Mouse (Mus musculus) lung, embryonic 14.5 days (tissue): Measurements from ENCODE around the gene Znrd1as. TPM values are rescaled to one million over a fixed set of nuclear protein-coding genes. Genes with fewer than 3 reads are reported as not detected.

Source experiments
- ATAC-seq: fragments of 200-750 bp; cut with Nextera tagmentation; 2 replicates; pipeline ENCODE4 v1.8.0; 2017; ENCODE audit warnings: mild to moderate bottlenecking, moderate TSS enrichment, moderate library complexity; ENCODE audit not compliant: insufficient read depth
- DNase-seq: peaks from one replicate; pipeline ENCODE4 v3.0.0-alpha.2; 2015
- H3K27ac ChIP-seq: fragments of 300-500 bp; sonication (generic); 2 replicates; pipeline ENCODE4 v1.5.1; 2014; ENCODE audit warnings: low read depth, mild to moderate bottlenecking, moderate library complexity
- H3K27me3 ChIP-seq: fragments of 300-500 bp; sonication (generic); 2 replicates; pipeline ENCODE4 v1.6.1; 2014; ENCODE audit warnings: low read length, control low read depth; ENCODE audit not compliant: insufficient read depth
- H3K36me3 ChIP-seq: fragments of 300-500 bp; sonication (generic); 2 replicates; pipeline ENCODE4 v1.6.1; 2014; ENCODE audit warnings: control low read depth; ENCODE audit not compliant: insufficient read depth
- H3K4me1 ChIP-seq: fragments of 300-500 bp; sonication (generic); 2 replicates; pipeline ENCODE4 v1.6.1; 2014; ENCODE audit warnings: antibody characterized with exemption, control low read depth; ENCODE audit not compliant: insufficient read depth
- H3K4me2 ChIP-seq: fragments of 300-500 bp; sonication (generic); 2 replicates; pipeline ENCODE4 v1.6.1; 2014; ENCODE audit warnings: mild to moderate bottlenecking
- H3K4me3 ChIP-seq: fragments of 300-500 bp; sonication (generic); 2 replicates; pipeline ENCODE4 v1.5.1; 2014; ENCODE audit warnings: low read depth, low read length
- H3K9ac ChIP-seq: fragments of 300-500 bp; sonication (generic); 2 replicates; pipeline ENCODE4 v1.6.1; 2014
- H3K9me3 ChIP-seq: fragments of 300-500 bp; sonication (generic); 2 replicates; pipeline ENCODE4 v1.6.1; 2016; ENCODE audit warnings: low read depth, low read length, control low read depth
- CTCF ChIP-seq: IDR thresholded peaks from 2 replicates; pipeline ENCODE4 v1.5.1; 2016; ENCODE audit warnings: antibody characterized with exemption, low read depth
- WGBS: fragments of 180-500 bp; shearing (Covaris S2); extraction: QIAGEN DNeasy Blood & Tissue Kit; methylation state at CpG from one replicate; pipeline ENCODE4 v1.1.7; 2014; 5-methylcytosine and 5-hydroxymethylcytosine counted together
- polyA plus RNA-seq: library from polyadenylated mRNA; unstranded; fragments of >200 nt; fragmentation: Nextera tagmentation; extraction: Ambion mirVana; gene quantifications from 2 replicates; pipeline ENCODE4 v1.2.1, GENCODE M21; 2014

Znrd1as gene
- 5.1 and 6.9 TPM in 2 replicates for polyA plus RNA-seq

GRCm38 (mm10) chr17:36957999-36958743 lies at the start of gene Znrd1as, which contains the start of gene Znrd1:
Gene Znrd1as (plus strand): TSS chr17:36958592.
Gene Znrd1 (minus strand): TSS chr17:36958559.
- DNase-seq (peak; percentile 100), ATAC-seq (peak; percentile 98)
- peak within 1 kb of the TSS; percentile 55 for H3K4me3 ChIP-seq
- no peaks in the 10 kb centered on the region for H3K9me3 ChIP-seq
- H3K36me3 ChIP-seq, result peaks cover 15% of the 10 kb centered on the region; the same call in 1 of the 2 replicates
- WGBS, result under 1% methylated on average over 46 of the region's 46 CpGs
- peak within 1 kb of the TSS; percentile 84 for H3K27ac ChIP-seq
- H3K4me1 ChIP-seq, result no peaks in the 10 kb centered on the region
- peak within 1 kb of the TSS; percentile 75 for H3K9ac ChIP-seq
- no peak for TF ChIP-seq CTCF
- H3K4me2 ChIP-seq, result peak within 1 kb of the TSS; percentile 79
- no peaks in the 10 kb centered on the region for H3K27me3 ChIP-seq

GRCm38 (mm10) chr17:36909802-36910201 lies 48.6 kb upstream of the Znrd1as start:
- no peak overlapping the region for H3K4me3 ChIP-seq
- DNase-seq (no peak), ATAC-seq (no peak)
- no peak overlapping the region for H3K27ac ChIP-seq
- H3K9ac ChIP-seq, result no peak overlapping the region
- H3K4me2 ChIP-seq, result no peak overlapping the region
- H3K36me3 ChIP-seq, result no peaks in the 10 kb centered on the region
- H3K4me1 ChIP-seq, result no peaks in the 10 kb centered on the region
- WGBS, result 43% methylated on average over 4 of the region's 4 CpGs
- no peak for TF ChIP-seq CTCF
- no peaks in the 10 kb centered on the region for H3K27me3 ChIP-seq
- no peaks in the 10 kb centered on the region for H3K9me3 ChIP-seq

GRCm38 (mm10) chr17:36912031-36912430 lies 46.4 kb upstream of the Znrd1as start:
- H3K4me2 ChIP-seq, result no peak overlapping the region
- H3K27me3 ChIP-seq, result no peaks in the 10 kb centered on the region
- no peak overlapping the region for H3K4me3 ChIP-seq
- ATAC-seq (no peak), DNase-seq (no peak)
- no peak overlapping the region for H3K27ac ChIP-seq
- WGBS, result 58% methylated on average over 2 of the region's 2 CpGs
- no peaks in the 10 kb centered on the region for H3K9me3 ChIP-seq
- TF ChIP-seq CTCF, result no peak
- no peak overlapping the region for H3K9ac ChIP-seq
- no peaks in the 10 kb centered on the region for H3K4me1 ChIP-seq
- H3K36me3 ChIP-seq, result no peaks in the 10 kb centered on the region

GRCm38 (mm10) chr17:36914108-36914507 lies 44.3 kb upstream of the Znrd1as start:
- WGBS, result 9% methylated on average over 2 of the region's 2 CpGs
- TF ChIP-seq CTCF, result peak; percentile 81
- no peak for ATAC-seq

GRCm38 (mm10) chr17:36915076-36915475 lies 43.3 kb upstream of the Znrd1as start:
- Histone ChIP-seq H3K4me2 (no peak overlapping the region), H3K27ac (no peak overlapping the region), H3K9me3 (no peaks in the 10 kb centered on the region), H3K27me3 (no peaks in the 10 kb centered on the region), H3K9ac (no peak overlapping the region), H3K4me1 (no peaks in the 10 kb centered on the region), H3K36me3 (no peaks in the 10 kb centered on the region), H3K4me3 (no peak overlapping the region)
- peak; percentile 86 for TF ChIP-seq CTCF
- ATAC-seq (no peak; the same call in 1 of the 2 replicates), DNase-seq (peak; percentile 79)
- 9% methylated on average over 9 of the region's 9 CpGs for WGBS

More at GRCm38 (mm10) chr17:36914108-36914507, 44.3 kb upstream of the Znrd1as start:
- no peaks in the 10 kb centered on the region for H3K9me3 ChIP-seq
- no peak overlapping the region for H3K9ac ChIP-seq
- no peak overlapping the region for H3K4me2 ChIP-seq
- no peak overlapping the region for H3K27ac ChIP-seq
- H3K4me1 ChIP-seq, result no peaks in the 10 kb centered on the region
- peak; percentile 90 for DNase-seq
- H3K4me3 ChIP-seq, result no peak overlapping the region
- no peaks in the 10 kb centered on the region for H3K36me3 ChIP-seq
- H3K27me3 ChIP-seq, result no peaks in the 10 kb centered on the region

GRCm38 (mm10) chr17:36920239-36920638 lies 38.2 kb upstream of the Znrd1as start:
- DNase-seq (no peak), ATAC-seq (no peak)
- no peaks in the 10 kb centered on the region for H3K9me3 ChIP-seq

GRCm38 (mm10) chr17:36922715-36923114 lies 35.7 kb upstream of the Znrd1as start:
- no peak overlapping the region for H3K4me3 ChIP-seq
- 77% methylated on average over 4 of the region's 4 CpGs for WGBS

More at GRCm38 (mm10) chr17:36920239-36920638, 38.2 kb upstream of the Znrd1as start:
- no peak overlapping the region for H3K4me3 ChIP-seq
- H3K36me3 ChIP-seq, result no peaks in the 10 kb centered on the region
- WGBS, result 39% methylated on average over 15 of the region's 15 CpGs
- TF ChIP-seq CTCF, result no peak
- no peak overlapping the region for H3K27ac ChIP-seq
- H3K4me1 ChIP-seq, result no peaks in the 10 kb centered on the region
- no peak overlapping the region for H3K4me2 ChIP-seq
- H3K27me3 ChIP-seq, result no peaks in the 10 kb centered on the region
- no peak overlapping the region for H3K9ac ChIP-seq

More at GRCm38 (mm10) chr17:36922715-36923114, 35.7 kb upstream of the Znrd1as start:
- DNase-seq, result no peak
- Histone ChIP-seq H3K4me2 (no peak overlapping the region), H3K27ac (no peak overlapping the region), H3K4me1 (no peaks in the 10 kb centered on the region), H3K9me3 (no peaks in the 10 kb centered on the region), H3K36me3 (no peaks in the 10 kb centered on the region), H3K27me3 (no peaks in the 10 kb centered on the region), H3K9ac (no peak overlapping the region)
- TF ChIP-seq CTCF, result no peak
- ATAC-seq, result no peak
